Mouse (Mus musculus): Measurements from ENCODE around the gene Map2k4.
A peak's percentile ranks its signal among the peaks of the same experiment; 100 is the strongest.

Map2k4 gene

DNA sequence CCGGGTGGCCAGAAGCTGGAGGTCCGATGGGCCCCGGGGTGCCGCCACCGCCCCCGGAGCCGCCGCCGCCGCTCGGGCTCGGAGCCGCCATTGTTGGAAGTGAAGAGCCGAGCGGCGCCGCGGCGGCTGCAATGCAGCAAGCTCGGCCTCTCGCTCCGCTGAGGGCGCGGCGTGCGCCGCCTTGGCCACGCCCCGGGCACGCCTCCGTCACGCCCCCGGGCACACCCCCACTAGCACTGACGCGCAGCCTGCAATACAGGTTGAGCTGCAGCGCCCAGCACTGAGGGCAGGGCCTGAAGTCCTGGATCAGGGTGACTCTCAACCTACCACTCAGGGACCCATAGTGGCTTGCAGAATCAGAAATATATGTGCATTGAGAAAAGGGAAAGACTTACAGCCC is at the start of gene Map2k4:
Map2k4 (minus strand) TSS at position 144 of the 400 bp plus-strand sequence.
- DNase-seq = peak; percentile 92 to 94

DNA sequence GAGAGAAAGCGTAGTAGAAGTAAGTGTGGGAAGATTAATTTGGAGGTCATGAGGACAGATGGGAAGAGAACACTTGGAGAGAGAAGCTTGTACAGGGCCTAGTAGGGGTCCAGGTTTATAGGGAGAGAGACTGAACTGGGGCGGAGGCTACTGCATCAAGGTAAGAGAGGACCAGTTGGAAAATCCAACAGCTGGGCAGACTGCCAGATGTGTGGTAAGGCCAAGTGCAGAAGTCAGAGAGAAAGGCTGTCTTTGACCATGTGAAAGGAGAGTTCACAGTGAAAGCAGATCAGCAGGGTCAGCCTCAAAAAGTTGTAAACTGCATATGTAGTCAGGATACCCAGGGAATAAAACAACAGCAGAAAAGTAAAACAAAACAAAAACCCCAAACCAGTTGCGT is 36.5 kb upstream of the Map2k4 start:
- DNase-seq = no peak

DNA sequence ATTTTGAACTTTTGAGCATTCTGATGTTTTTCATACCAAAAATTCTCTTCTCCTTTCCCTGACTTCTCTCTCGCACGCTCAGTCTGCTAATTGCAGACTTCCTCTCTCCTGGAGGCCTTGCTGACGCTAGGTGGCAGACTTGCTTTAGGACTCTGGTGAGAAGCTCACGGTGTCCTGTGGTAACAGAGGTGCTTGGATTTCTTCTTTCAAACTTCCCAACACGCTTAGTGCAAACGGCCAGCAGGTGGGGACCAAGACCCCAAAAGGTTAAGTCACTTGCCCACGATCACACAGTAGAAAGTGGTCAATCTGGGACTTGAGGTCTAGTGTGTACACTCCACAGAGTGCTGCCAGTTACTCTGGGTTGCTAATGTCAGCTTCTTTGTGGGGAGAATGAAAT is 32.8 kb upstream of the Map2k4 start:
- peak; percentile 48 to 64 for DNase-seq

DNA sequence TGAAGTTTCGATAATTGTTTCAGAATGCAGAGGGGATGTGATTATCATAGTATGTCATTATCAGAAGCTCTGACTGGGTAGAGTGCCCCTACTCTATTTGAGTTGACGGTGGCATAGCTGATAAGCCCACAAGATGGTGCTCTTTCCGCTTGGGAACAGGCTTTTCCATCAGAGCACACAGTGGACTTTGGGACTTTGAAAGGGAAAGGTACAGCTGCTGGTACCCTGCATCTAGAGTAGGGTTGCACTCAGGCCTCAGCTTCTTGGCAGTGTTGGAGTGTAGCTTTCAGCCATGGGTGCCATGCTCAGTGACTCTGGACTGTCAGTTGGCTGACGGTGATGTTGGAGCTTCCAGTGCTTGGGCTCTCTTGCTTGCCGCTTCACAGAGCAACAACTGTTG is 32.2 kb upstream of the Map2k4 start:
- DNase-seq = no peak

DNA sequence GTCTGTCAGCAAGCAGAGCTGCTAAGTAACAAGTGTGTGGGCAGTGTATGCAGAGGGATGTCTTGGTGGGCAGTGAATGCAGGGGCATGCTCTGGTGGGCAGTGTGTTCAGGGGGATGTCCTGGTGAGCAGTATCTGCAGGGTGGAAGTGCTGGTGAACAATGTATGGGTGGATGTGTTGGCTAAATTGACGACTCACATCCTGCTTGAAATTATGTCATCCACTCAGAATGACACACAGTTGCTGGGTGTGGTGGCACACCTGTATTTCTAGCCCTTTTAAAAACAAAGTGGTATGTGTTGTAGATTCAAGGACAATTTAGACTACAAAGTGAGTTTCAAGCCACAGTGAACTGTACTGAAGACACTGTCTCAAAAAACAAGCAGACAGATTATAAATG is 30.1 kb upstream of the Map2k4 start:
- no peak for DNase-seq

DNA sequence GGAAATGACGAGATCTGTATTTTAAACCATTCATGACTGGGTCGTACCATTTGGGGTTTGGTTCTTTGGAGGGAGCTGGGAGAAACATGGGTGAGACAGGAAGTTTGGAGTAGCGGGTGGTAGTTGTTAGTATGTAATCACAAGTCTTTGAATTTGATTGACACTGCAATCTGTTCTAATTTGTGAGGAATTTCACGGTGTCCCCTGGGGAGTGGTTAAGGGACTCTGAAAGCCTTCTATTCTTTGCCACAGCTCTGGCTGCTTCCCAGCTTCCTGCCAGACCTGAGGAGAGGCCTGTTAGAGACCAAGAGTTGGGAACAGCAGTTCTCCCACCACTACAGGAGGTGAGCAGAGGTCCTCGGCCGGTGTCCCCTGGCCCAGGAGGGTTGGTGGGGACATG is 28.1 kb upstream of the Map2k4 start:
- DNase-seq = no peak

DNA sequence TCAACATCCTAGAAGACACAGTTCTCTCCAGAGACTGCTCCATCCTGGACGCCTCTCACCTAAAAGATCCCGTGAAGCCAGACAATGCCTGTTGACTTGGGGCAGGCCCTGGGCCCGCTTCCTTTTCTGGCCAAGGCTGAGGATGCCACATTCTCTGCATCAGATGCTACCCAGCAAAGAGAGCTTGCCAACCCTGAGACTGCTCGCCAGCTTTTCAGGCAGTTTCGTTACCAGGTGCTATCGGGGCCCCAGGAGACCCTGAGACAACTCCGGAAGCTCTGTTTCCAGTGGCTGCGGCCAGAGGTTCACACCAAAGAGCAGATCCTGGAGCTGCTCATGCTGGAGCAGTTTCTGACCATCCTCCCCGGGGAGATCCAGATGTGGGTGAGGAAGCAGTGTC is 26.3 kb upstream of the Map2k4 start:
- DNase-seq = no peak

DNA sequence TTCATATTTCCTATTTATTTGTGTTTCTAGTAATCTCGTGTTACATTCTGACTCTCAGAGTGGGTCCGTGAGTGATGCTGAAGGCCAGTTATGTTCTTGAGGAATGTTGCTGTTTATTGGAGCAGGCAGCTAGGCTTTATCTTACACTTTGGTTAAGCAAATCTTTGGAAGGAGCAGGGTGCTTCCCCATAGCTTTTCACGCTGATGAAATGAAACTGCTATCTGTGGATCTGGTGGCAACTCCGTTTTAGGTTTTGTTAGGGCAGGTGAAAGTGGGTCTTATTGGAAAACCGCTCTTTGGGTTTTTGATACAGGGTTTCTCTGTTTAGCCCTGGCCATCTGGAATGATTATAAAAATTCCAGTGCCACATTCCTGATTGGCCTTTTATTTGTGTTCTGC is 24.0 kb upstream of the Map2k4 start:
- DNase-seq = no peak

DNA sequence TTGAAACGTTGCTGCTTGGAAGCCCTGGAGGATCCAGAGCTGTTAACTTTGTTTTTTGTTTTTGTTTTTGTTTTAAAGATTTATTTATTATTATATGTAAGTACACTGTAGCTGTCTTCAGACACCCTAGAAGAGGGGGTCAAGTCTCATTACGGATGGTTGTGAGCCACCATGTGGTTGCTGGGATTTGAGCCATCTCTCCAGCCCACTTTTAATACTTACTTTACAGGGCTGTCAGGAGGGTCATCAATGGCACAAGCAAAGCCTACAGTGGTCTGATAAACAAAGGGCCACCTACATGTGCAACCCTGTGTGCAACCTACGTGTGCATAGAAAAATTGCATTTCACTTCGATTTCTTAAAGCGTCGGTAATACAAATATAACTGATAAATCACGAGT is 19.5 kb upstream of the Map2k4 start:
- DNase-seq = no peak

DNA sequence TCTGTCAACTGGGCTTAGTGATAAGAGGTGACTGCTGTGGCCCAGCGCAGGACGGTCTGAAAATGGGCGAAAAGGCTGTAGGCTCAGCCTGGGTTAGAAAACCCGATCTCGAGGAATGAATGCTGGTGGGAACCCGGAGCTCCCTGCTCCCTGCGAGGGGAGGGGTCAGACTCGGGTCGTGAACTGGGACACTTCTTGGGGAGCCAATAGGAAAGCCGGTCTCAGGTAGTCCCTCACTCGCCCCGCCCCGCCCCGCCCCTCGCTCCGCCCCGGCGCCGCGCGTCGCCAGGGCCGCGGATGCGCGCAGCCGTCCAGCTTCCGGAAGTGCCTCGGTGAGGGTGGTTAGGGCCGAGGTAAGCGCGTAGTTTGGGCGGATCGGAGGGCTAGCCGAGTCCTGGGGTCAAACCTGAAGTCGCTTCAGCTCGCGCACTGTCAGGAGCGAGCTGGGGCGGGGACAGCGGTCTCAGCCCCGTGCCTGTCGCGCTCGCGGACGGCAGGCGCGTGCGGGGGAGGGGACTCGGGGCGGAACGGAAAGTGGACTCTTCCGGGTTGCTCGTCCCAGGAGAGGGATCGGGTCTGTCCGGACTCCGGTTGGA is 18.9 kb upstream of the Map2k4 start, which contains the start of gene Zkscan6:
Zkscan6 (plus strand) TSS at position 267 of the 596 bp plus-strand sequence.
- DNase-seq = peak; percentile 91 to 93

DNA sequence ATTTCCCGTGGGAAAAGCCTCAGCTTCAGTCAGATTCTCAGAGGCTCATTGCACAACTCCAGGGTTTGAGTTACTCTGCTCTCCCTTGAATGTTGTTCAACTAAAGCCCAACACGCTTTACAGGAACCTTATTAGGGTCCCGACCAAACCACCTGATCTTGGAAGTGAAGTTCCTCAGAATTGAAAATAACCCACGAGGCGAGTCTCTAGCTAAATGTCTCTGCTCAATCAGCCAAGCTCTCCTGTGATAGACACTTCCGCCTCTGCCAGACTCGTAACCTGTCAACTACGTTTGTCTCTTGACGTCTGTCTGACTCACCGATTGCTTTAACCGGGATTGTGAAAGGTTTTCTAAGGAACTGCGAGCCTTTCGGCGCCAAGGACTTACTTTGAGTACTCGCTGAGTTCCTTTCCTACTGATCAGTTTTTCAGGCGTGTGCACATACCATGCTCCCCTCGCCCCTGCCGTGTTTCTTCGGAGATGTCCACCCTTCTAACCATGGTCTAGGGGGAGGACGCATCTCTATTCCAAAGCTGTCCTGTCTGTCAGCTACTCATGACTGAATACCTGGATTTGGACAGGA is 18.3 kb upstream of the Map2k4 start:
- DNase-seq = peak; percentile 70 to 82

DNA sequence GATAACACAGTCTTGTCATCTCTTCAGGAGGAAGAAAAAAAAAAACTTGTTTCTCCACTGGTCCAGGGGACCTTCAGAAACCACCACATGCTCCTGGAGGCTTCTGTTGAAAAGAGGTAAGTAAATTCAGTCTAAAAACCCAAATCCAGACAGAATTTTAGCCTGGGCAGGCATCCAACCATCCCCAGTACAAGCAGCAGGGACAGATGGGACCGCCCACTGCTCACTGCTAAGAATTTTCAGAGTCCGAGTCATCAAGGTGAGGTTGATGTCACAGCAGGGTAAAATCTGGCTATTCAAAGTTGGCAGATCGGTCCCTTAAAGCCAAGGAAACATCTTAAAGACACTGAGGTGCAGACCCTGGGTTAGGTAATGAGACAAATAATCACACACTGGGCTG is 13.8 kb upstream of the Map2k4 start:
- no peak for DNase-seq

DNA sequence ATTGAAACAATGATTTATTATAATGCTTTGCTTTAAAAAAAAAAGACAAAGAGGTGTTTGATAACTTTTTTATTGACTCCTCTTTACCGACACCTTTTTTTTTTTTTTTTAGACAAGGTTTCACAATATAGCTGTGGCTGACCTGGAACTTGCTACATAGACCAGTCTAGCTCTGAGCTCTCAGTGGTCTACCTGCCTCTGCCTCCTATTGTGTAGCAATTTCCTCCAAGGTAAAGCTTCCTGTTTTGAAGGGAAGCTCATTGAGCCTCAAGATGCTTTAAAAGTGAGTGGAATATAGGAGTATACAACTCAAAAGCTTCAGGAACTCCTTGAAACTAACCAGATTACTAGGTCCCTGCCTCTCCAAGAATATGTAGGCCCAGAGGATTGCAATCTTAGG is 7.8 kb upstream of the Map2k4 start:
- DNase-seq = no peak

DNA sequence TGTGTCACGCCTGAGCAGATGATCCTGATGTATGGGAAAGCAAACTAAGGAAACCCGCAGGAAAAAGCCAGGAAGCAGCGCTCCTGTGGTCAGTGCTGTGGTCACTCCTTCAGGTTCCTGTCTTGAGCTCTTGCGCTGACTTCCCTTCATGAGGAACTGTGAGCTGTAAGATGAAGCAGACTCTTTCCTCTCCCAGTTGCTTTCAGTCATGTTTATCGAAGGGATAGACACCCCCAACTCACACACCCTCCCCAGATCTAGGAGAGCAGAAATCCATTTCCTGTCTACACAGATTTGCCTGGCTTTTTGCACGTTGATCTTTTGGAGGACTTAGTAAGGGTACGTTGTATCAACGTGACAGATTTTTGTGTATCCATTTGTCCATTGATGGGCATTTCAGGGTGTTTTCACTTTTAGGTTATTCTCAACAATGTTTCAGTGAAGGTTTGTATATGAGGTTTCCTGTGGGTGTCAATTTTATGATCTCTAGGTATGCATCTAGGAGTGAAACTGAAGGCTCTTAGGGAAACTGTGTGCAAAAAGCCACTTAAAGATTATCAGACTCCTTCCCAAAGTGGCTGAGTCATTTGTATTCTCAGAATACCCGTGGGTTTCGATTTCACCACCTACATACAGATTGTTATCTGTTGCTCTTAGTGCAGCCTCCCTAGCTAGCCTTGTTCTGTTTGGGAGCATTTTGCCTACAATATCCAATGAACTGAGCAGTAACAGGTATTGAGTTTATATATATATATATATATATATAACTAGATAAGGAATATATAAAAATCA is 6.5 kb upstream of the Map2k4 start:
- no peak for DNase-seq

DNA sequence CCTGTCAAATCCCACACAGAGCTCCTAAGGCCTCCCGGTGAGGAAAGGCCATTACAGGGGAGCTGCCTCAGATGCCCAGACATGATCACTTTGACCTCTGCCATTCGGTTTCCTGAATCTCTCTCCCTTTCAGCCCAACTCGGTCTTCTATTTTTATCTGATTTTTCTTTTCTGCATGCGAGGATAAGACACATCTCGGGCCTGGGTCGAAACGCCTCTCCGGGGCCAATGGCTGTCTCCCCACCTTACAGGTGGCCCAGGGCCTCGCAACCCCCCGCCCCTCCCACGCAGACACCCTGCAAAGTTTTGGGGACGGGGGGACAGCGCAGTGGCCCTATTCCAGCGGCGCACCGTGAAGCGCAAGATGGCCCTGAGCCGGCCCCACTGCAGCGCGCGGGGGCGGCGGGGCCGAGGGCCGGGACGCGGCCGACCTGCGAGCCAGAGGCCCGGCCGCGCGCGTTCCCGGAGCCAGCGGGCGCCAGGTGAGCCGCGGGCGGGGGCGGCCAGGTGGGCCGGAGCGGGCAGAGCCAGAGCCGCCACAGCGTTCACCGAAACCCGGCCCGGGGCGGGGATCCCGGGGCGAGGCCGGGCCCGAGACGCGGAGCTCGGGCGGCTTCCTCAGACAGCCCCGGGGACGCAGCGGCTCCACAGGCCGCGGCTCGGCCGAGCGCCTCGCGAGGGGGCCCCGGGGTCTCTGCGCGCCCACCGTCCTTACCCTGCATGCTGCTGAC is 511 bp downstream of the Map2k4 start:
- DNase-seq = peak; percentile 10 to 47

DNA sequence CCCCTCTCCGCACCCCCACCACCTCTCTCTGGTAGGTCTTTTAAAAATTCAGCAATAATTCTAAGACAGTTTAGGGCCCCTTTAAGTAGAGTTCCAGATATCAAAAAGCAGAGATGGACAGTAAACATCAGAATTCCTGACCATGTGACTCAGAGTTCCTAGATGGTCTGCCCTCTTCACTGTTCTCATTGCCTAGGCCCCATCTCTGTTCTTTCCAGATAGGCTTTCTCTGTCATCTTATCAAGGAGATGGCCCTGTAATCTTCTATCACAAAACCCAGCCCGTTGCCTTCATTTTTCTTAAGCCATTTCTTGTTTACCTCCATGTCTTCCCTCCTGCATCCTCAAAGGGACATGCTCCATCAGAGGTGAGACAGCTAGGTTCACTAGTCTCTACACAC is 1.9 kb downstream of the Map2k4 start:
- DNase-seq = no peak

DNA sequence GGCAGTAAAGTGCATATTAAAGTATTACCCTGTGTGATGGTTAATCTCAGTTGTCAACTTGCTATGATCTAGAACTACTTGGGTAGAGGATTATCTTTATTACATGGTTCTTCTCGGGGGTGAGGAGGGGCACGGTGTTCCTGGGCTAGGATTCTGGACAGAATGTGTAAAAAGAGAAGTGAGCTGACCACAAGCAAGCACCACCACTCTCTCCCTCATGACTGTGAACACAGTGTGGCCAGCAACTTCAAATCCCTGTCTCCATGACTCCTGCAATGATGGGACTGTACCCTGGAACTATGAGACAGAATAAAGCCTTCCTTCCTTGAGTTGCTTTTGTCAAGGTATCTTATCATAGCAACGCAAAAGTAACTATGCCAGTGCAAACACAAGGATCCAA is 6.5 kb downstream of the Map2k4 start:
- no peak for DNase-seq

DNA sequence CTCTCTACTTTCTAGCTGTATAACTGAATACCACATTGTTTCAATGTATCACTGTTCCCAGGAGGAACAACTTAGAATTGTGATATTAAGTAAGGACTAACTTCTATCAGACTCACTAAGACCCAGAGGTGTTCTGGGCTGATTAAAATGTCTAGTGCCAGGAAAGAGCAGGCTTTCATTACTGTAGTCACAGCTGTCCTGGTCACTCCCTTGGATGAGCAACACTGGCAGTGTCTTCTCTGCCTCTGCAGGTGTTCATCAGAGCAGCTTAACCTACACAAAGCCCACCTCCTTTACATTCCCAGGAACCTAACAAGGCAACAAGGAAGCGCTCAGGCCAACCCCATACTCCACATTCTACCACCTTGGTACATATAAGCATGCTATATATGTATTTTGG is 8.5 kb downstream of the Map2k4 start:
- DNase-seq = no peak

DNA sequence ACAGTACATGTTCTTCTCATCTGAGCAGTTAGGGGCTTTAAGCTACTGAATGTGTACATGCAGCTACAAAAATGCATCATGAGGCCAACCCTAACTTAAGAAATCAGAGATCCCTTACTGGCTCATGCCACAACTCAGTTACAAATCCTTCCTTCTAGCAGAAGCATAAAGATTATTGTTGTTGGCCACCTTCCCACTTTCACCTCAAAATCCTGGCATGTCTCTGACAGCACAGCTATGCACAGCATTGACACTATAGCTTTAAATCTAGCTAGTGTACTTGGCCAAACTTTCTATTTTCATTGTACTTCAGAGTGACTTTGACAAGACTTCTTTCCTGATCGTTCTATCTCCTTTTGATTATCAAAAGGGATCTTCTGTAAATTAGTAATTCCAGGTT is 9.0 kb downstream of the Map2k4 start:
- DNase-seq = no peak

DNA sequence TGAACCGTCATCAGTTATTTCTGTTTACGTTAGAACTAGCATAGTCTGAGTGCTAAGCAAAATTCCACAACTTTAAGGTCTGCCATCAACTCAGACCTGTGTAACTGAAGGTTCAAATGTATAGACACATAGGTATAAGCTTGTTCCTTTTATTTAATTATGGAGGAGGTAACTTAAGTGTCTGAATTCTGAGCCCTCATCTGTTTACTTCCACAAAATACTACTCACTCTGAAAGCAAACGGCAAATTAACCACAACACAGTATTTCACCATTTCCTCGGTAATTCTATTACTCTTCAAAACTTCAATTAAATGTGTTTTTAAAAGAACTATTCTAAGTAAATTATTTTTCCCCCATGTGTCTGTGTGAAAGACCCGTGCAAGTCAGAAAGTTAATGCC is 10.3 kb downstream of the Map2k4 start:
- no peak for DNase-seq

DNA sequence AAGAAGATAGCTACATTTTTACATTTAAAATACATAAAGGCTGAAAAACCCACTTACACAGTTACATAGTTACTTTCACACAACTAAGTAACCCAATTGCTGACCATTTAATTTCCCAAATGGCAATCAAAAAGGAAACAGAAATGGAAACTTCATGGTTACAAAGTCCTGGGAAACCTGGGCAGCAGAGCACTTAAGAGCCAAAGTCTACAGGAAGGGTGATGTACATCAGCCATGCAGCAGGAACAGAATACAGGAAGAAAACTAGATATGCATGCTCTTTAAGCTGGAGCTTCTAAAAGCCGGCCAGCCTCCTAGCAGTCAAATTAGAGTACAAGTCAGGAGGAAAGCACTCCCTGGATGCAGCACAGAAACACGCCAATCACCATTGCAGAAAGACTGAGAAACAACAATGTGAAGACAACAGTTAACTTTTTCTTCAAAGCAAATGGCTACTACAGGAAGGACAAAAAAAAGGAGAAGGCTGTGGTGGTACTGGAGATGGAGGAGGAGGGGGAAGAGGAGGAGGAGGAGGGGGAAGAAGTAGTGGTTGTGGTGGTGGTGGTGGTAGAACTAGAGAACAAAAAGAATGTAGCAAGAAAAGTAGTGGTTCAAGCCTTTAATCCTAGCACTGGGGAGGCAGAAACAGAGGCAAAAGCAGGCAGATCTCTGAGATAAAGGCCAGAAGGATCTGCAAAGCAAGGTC is 11.0 kb downstream of the Map2k4 start:
- no peak for DNase-seq

DNA sequence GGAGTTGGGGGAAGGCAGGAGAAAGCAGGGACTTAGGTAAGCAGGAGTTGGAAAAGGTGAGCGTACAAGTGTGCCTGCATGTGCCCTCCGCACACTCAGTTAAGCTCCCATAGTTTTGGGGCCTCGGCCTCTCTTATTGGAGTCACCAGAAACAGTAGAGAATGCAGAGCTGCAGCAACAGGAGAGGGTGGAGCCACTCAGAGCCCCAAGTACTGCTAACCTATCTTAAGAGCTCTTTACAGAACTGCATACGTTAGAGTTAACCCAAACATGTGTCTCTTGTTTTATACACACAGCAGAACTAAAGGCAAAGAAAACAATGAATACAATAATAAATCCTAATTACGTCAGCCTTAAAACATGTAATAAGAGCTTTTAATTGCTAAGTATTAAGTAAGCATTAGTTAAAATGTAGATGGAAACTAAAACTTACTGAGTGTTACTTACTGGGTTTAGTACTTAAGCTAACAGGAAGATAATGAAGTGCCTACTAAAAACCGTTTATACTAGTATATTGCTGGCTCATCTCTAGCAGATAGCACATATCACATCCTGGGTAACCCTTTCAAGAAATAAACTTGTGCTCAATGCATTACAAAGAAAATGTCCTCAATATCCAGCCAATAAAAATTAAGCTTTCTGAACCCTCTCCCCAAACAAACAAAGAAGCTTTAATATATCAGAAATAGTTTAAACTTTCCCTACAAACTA is 14.0 kb downstream of the Map2k4 start:
- DNase-seq = peak; percentile 16 to 27

All from lung, adult 18-20 months (tissue).